Mouse (Mus musculus) gastrocnemius, postnatal 10 days (tissue): ENCODE results near the gene Ypel3. TPM values are rescaled to one million over a fixed set of nuclear protein-coding genes. Genes with fewer than 3 reads are reported as not detected.
"Not testable (repeated sequence)": the region's sequence is repeated elsewhere in the genome, so short reads cannot be mapped to it uniquely, and the experiment has no call there.

Experiments used
- DNase-seq: peaks from one replicate; pipeline ENCODE4 v3.0.0; 2021; ENCODE audit warnings: mixed read lengths
- long read RNA-seq, 2 experiments: library from polyadenylated mRNA; stranded (forward); transcript quantifications; one replicate each; pipeline ENCODE4 v2.0.0; 2021
- total RNA-seq, 2 experiments: library from RNA; stranded (reverse); gene quantifications; 2 replicates each; pipeline ENCODE4 v1.2.3; 2021

The Ypel3 gene
- 10 to 100 TPM; 56.3 to 62.9 TPM for total RNA-seq
- long read RNA-seq, experiment 1, transcript Ypel3-201 (5 exons, 973 nt): major isoform, 43 of 54 reads
- long read RNA-seq, experiment 1, partial matches to known transcripts: 2 of 54 reads
- long read RNA-seq, experiment 1, other reads (novel, unspliced or antisense): 3 of 54 reads
- long read RNA-seq, experiment 2, transcript Ypel3-201 (5 exons, 973 nt): major isoform, 48 of 54 reads
- long read RNA-seq, experiment 2, partial matches to known transcripts: 1 of 54 reads
- long read RNA-seq, experiment 2, other reads (novel, unspliced or antisense): 1 of 54 reads

- peak; percentile 95 for DNase-seq
These were observed at the start of gene Ypel3 for GRCm38 (mm10) chr7:126776598-126777057. TSS of gene Ypel3 (plus strand) at chr7:126776955.

DNA sequence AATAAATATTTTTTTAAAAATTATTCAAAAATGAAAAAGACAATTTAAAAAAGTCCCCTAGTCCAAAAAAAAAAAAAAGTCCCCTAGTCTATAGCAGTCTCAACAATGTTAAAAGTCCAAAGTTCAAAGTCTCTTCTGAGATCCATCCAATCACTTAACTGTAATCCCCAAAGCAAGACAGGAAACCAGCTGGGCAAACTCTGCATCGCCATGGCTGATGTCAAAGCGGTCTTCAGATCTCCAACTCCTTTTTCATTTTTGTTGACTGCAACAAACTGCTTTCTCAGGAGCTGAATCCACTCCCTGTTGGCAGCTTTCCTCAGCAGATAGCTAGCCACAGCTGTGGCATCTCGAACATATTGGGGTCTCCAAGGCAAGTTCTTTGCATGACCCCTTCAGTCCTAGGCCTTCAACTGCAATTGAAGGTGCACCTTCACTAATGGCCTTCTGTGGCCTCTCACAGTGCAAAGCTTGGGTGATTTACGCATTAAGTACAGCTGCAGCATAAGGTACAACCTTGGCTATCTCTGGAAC is 46.4 kb upstream of the Ypel3 start:
- not testable (repeated sequence) for DNase-seq

DNA sequence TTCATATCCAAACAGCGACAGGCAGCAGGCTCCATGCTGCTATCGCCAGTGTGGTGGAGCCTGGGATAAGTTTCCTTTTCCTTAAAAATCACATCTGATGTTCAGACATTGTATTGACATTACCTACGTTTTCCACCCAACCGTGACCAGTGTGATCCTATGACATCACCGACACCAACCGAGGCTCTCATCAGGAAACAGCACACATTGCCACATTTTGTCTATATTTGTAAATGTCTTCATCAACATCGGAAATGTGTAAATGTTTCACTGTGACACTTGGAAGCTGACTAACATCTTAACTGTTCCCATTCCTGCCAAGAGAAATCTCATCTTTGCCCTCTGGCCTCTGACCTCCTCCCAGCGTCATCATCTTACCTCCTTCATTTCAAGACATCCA is 40.6 kb upstream of the Ypel3 start:
- no peak for DNase-seq

DNA sequence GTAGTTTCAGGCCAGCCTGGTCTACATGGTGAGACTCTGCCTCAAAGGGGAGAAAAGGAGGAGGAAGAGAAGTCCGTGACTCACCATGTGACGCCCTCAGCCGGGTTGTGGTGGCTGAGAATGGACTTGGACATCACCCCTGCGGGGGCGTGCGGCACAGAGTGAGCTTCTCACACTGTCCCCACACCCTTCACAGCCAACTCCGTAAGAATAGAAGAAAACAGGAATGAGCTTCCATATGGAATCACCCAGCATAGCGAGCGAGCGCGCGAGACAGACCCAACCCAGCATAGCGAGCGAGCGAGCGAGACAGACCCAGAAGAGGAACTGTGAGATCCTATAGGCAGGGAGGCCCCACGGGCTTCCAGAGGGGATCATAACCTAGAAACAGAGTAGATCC is 37.2 kb upstream of the Ypel3 start:
- no peak for DNase-seq

- DNase-seq: no peak
These were observed 36.5 kb upstream of the Ypel3 start for GRCm38 (mm10) chr7:126740132-126740735.

DNA sequence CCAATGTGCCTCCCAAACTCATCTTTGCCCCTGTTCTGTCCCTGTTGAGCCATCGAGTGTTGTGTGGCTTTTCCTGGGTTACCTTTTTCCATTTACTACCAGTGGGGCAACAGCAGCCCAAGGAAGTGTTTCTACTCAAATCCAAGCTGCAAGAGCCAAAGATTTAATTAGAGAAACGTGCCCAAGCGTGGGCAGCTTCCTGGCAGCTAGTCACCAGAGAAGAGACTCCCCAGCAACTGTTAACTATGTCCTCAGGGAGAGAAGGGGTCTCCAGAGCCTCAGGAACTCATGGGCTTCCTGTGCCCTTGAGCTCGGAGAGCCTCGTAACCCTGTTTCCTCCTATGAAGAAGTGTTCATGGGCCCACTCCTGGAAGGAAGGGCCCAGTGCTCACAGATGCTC is 35.8 kb upstream of the Ypel3 start:
- no peak for DNase-seq

DNA sequence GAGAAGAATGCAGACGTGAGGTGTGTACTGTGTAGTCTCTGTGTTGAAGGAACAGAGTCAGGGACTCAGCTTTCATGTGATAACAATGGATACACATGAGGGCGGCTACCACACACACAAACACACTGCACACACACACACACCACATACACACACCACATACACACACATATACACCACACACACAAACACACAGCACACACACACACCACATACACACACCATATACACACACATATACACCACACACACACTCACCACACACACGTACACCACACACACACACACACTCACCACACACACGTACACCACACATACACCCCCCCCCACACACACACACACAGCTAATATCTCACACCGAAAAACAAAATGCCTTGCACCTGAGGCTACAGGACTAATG is 35.3 kb upstream of the Ypel3 start:
- no peak for DNase-seq

GRCm38 (mm10) chr7:126741964-126742482 is 34.7 kb upstream of the Ypel3 start:
- no peak for DNase-seq

- no peak for DNase-seq
These were observed 30.7 kb upstream of the Ypel3 start for GRCm38 (mm10) chr7:126746066-126746465.

- DNase-seq: no peak
These were observed 30.0 kb upstream of the Ypel3 start for GRCm38 (mm10) chr7:126746798-126747197.

DNA sequence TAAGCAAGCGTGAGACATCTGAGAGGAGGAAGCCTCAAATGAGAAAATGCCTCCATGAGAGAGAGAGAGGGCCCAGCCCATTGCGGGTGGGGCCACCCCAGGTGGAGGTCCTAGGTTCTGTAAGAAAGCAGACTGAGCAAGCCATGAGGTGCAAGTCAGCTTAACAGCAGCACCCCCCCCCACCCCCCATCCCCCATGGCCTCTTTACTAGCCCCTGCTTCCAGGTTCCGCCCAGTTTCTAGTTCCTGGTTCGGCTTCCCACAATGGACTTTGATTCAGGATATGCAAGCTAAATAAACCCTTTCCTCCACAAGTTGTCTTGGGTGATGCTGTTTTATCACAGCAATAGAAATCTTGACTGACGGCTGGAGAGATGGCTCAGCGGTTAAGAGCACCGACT is 27.9 kb upstream of the Ypel3 start:
- no peak for DNase-seq

DNA sequence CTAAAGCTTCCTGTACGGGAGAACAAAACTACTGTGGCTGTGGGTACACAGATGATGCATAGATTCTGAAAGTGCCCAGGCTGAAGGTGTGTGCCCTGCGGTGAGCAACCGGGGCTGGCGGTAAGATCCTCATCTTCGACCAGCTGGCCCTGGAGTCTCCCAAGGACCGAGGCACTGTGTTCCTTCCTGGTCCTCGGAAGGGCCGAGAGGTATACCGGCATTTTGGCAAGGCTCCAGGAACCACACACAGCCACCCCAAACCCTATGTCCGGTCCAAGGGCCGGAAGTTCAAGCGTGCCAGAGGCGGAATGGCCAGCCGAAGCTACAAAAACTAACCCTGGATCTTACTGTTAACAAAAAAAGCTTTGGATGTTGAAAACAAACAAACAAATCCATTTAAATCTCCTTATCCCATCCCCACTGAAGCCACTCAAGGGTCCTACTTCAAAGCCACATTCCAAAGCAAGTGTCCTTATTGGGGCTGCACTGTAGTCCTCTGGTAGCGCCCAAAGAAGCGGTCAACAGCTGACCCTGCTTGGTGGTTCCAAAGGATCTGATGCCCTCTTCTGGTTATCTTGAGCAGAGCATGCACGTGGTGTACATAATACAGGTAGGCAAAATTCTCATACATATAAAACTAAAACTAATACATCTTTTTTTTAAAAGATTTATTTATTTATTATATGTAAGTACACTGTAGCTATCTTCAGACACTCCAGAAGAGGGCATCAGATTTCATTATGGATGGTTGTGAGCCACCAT is 27.0 kb upstream of the Ypel3 start:
- DNase-seq: no peak

DNA sequence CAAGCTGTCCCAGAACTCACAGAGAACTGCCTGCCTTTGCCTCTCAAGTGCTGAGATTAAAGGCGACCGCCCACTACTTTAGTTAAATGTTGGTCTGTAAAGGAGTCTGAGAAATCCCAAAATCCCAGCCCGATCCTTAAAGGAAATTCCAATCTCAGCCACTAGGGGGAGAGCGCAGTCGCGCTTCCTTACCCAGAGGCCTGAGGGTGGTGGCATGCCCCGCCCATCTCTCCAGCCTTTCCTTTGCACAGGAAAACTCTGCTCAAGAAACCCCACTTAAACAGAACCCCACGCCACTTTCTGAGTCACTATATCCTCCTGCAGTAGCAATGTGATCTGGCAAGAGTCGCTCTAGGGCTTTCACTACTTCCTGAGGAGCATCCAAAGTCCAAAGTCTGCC is 21.9 kb upstream of the Ypel3 start:
- peak; percentile 74 for DNase-seq

- DNase-seq: no peak
These were observed 18.2 kb upstream of the Ypel3 start for GRCm38 (mm10) chr7:126758539-126758938.

GRCm38 (mm10) chr7:126759050-126759671 is 17.6 kb upstream of the Ypel3 start, which contains the start of gene Mapk3:
TSS of gene Mapk3 (plus strand) at chr7:126759601.
- DNase-seq: peak; percentile 88

DNA sequence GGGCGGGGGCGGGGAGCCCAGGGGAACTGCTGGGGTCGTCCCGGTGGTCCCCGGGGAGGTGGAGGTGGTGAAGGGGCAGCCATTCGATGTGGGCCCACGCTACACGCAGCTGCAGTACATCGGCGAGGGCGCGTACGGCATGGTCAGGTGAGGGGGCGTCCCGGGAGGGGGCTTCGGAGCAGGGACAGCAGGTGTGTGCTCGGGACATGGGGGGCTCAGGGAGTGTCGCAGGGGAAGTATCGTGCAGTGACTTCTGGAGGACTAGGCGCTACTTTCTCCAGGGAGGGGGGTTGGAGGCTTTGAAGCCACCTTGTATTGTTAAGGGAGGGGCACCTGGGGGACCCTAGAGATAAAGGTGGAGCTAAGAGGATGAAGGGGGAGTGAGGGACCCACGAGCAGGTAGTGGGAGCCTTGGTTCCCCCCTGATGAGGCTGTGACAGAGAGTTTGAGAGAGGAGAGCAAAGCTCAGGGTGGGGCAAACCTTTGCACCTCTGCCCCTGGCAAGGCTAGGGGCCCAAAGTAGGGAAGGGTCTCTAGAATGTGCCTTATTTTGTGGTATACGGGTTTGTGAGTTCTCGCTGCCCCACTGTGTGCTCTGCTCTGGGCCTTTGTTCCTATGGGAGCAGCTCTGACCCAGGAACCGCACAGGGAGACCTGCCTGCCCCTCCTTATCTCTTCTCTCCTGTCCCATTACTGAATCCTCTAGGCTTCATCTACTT is 16.9 kb upstream of the Ypel3 start:
- DNase-seq: no peak

GRCm38 (mm10) chr7:126760391-126760802 is 16.4 kb upstream of the Ypel3 start:
- peak; percentile 56 for DNase-seq

GRCm38 (mm10) chr7:126760956-126761355 is 15.8 kb upstream of the Ypel3 start:
- no peak for DNase-seq

DNA sequence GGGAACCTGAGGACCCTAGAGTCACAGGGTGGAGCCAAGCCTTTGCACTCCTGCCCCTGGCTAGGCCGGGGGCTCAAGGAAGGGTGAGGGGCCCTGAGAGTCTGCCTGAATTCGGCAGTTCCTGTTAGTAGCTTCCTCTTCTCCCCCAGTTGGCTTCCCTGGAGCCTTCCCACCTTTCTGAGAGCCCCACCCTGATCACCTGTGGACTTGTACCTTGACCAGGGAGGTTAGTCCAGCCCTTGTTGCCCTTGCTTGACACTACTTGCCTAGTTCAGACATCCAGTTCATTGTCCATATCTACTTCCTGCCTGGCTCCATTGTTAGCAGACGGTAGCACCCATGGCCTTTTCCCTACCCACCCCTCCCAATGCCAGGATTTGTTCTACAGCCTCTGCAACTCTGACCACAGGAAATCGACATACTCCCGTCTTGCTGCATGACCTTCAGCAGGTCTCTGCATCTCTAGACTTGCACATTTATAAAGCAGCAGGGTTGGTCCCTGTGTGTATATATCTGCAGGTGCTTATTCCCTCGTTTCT is 15.2 kb upstream of the Ypel3 start:
- DNase-seq: no peak

DNA sequence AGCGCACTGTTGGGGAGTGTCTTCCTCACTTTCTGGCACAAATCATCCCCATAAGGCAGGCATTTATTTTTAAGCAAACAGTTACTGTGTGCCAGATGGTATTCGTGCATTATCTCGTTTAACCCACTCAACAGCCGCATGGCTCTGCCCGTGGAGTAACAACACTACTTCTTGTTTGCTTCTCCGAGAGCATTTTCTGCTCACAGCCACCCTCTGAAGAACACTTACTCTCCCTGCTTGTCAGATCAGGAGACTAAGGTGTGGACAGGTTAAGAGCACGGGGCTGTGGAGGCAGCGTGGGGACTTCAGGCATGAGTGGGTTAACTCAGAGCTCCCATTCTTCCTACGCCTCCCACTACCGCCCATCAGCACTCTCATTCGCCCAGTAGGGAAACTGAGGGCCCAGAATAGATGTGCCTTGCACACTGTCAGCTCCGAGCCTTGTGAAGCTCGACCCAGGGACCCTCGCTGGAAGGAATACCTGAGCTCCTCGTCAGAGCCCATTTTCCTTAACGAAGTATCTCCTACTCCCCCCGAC is 14.2 kb upstream of the Ypel3 start:
- DNase-seq: no peak

GRCm38 (mm10) chr7:126765540-126765939 is 11.2 kb upstream of the Ypel3 start:
- DNase-seq: no peak
